Mouse (Mus musculus) MEL (cell line): Measurements from ENCODE around the gene Cdk5r2. TPM values are rescaled to one million over a fixed set of nuclear protein-coding genes. Genes with fewer than 3 reads are reported as not detected.
"Not testable (repeated sequence)": the region's sequence is repeated elsewhere in the genome, so short reads cannot be mapped to it uniquely, and the experiment has no call there.

Source experiments
- DNase-seq: peaks from one replicate; pipeline ENCODE4 v3.0.0; 2011; ENCODE audit warnings: low read depth, low spot score
- H3K27ac ChIP-seq: 2 replicates; pipeline ENCODE4 v1.5.1; 2012; ENCODE audit warnings: low read depth, mild to moderate bottlenecking, control low read depth, low read length, moderate library complexity; ENCODE audit not compliant: control insufficient read depth
- H3K27me3 ChIP-seq, 2 experiments: fragments of 150-350 bp in 1 of 2; sonication (generic) in 1 of 2; 2 replicates each; pipeline ENCODE4 v1.6.1; 2012; ENCODE audit warnings: low read length in 2 of 2, mild to moderate bottlenecking in 2 of 2, improper control_type of control experiment in 1 of 2, moderate library complexity in 1 of 2; ENCODE audit not compliant: insufficient read depth in 2 of 2, control insufficient read depth in 1 of 2
- H3K36me3 ChIP-seq, 2 experiments: 2 replicates each; pipeline ENCODE4 v1.6.1; 2012 to 2014; ENCODE audit warnings: low read length in 2 of 2, improper control_type of control experiment in 1 of 2, inconsistent platforms in 1 of 2, mild to moderate bottlenecking in 1 of 2; ENCODE audit not compliant: insufficient read depth in 2 of 2, control insufficient read depth in 1 of 2
- H3K4me1 ChIP-seq, 2 experiments: fragments of 150-350 bp in 1 of 2; sonication (generic) in 1 of 2; 2 replicates each; pipeline ENCODE4 v1.6.1; 2012; ENCODE audit warnings: low read length in 2 of 2, improper control_type of control experiment in 1 of 2, mild to moderate bottlenecking in 1 of 2; ENCODE audit not compliant: insufficient read depth in 2 of 2, control insufficient read depth in 1 of 2
- H3K4me3 ChIP-seq, 2 experiments: fragments of 150-350 bp in 1 of 2; sonication (generic) in 1 of 2; 2 replicates each; pipeline ENCODE4 v1.5.1; 2012; ENCODE audit warnings: low read depth in 2 of 2, low read length in 2 of 2, mild to moderate bottlenecking in 2 of 2, moderate library complexity in 2 of 2, control low read depth in 1 of 2, improper control_type of control experiment in 1 of 2; ENCODE audit not compliant: control insufficient read depth in 1 of 2, insufficient read depth in 1 of 2
- H3K79me2 ChIP-seq: 2 replicates; pipeline ENCODE4 v1.6.1; 2012; ENCODE audit warnings: mild to moderate bottlenecking, low read length, moderate library complexity; ENCODE audit not compliant: control insufficient read depth, poor library complexity, insufficient read depth
- H3K9ac ChIP-seq: 2 replicates; pipeline ENCODE4 v1.6.1; 2012; ENCODE audit warnings: low read depth, mild to moderate bottlenecking, control low read depth, low read length, moderate library complexity; ENCODE audit not compliant: control insufficient read depth, poor library complexity, severe bottlenecking
- H3K9me3 ChIP-seq: fragments of 150-350 bp; sonication (generic); replicated peaks from 2 replicates; pipeline ENCODE4 v1.6.1; 2012; ENCODE audit warnings: mild to moderate bottlenecking, low read length, improper control_type of control experiment, moderate library complexity; ENCODE audit not compliant: insufficient read depth
- CHD2 ChIP-seq: IDR thresholded peaks from 2 replicates; pipeline ENCODE4 v1.6.1; 2011; ENCODE audit warnings: low read length, improper control_type of control experiment
- CTCF ChIP-seq, 3 experiments: IDR thresholded peaks in 2 of 3; conservative IDR thresholded peaks in 1 of 3; 2 replicates each; pipeline ENCODE4 v1.5.1; 2011 to 2012; ENCODE audit warnings: low read length in 3 of 3, low read depth in 2 of 3, mild to moderate bottlenecking in 2 of 3, improper control_type of control experiment in 1 of 3, inconsistent platforms in 1 of 3, mixed read lengths in 1 of 3, moderate library complexity in 1 of 3; ENCODE audit not compliant: control insufficient read depth in 1 of 3, insufficient read depth in 1 of 3, poor library complexity in 1 of 3, severe bottlenecking in 1 of 3
- JUND ChIP-seq: IDR thresholded peaks from 2 replicates; pipeline ENCODE4 v1.6.1; 2011; ENCODE audit warnings: low read depth, mild to moderate bottlenecking, improper control_type of control experiment, low read length
- KAT2A ChIP-seq: conservative IDR thresholded peaks from 2 replicates; pipeline ENCODE4 v1.6.1; 2012; ENCODE audit warnings: low read depth, low read length, improper control_type of control experiment, inconsistent platforms
- RCOR1 ChIP-seq: IDR thresholded peaks from 2 replicates; pipeline ENCODE4 v1.6.1; 2012; ENCODE audit warnings: low read depth, mild to moderate bottlenecking, inconsistent platforms, low read length, improper control_type of control experiment
- ZC3H11A ChIP-seq: IDR thresholded peaks from 2 replicates; pipeline ENCODE4 v1.6.1; 2012; ENCODE audit warnings: low read depth, mild to moderate bottlenecking, inconsistent platforms, low read length, improper control_type of control experiment
- ZNF384 ChIP-seq: IDR thresholded peaks from 2 replicates; pipeline ENCODE4 v1.6.1; 2012; ENCODE audit warnings: low read depth, mild to moderate bottlenecking, inconsistent platforms, low read length, improper control_type of control experiment
- polyA plus RNA-seq, 2 experiments: library from polyadenylated mRNA; stranded (reverse) in 1 of 2; unstranded in 1 of 2; fragments of >175 nt in 1 of 2; fragments of >200 nt in 1 of 2; gene quantifications; 2 replicates each; pipeline versions ENCODE4 v1.2.1 to v1.2.4; 2012; ENCODE audit warnings: low replicate concordance in 2 of 2, low read depth in 1 of 2; ENCODE audit not compliant: insufficient read length in 2 of 2, insufficient read depth in 1 of 2, missing spikeins in 1 of 2
- total RNA-seq: library from RNA; depleted of rRNA; stranded (reverse); fragments of 300-350 nt; gene quantifications from 2 replicates; pipeline ENCODE4 v1.2.3, GENCODE M21; 2012

Cdk5r2 gene
- total and polyA plus RNA-seq, 3 experiments, result not detected

GRCm38 (mm10) chr1:74818509-74818908, 36.2 kb upstream of the Cdk5r2 start:
- H3K27me3 ChIP-seq, result no peaks in the 10 kb centered on the region
- no peaks in the 10 kb centered on the region for H3K9me3 ChIP-seq
- H3K4me3 ChIP-seq, result no peak overlapping the region
- H3K36me3 ChIP-seq, result peaks cover 0 to 12% of the 10 kb centered on the region in 2 experiments; a peak in 2 of 4 replicates
- peaks cover 0 to 7% of the 10 kb centered on the region in 2 experiments; a peak in 2 of 4 replicates for H3K4me1 ChIP-seq
- peak; percentile 24 for DNase-seq
- no peak overlapping the region for H3K9ac ChIP-seq
- no peak overlapping the region for H3K27ac ChIP-seq
- TF ChIP-seq ZC3H11A (no peak), CHD2 (no peak)
- TF ChIP-seq, all 39 proteins: peak for 0
- peaks cover 5% of the 10 kb centered on the region; the same call in 1 of the 2 replicates for H3K79me2 ChIP-seq

DNA sequence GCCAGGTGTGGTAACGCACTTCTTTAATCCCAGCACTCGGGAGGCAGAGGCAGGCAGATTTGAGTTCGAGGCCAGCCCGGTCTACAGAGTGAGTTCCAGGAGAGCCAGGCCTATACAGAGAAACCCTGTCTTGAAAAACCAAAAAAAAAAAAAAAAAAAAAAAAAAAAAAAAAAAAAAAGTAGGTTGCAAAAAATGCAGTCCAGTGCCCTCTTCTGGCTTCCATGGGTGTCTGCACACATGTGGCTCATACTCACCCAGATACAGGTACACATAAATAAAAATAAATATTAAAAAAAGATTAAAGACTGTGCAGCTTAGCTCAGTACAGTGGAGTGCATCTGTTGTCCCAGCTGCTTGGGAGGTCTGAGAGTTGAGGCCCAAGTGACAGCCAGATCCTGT, 31.1 kb upstream of the Cdk5r2 start:
- H3K4me1 ChIP-seq, H3K27ac ChIP-seq, H3K36me3 ChIP-seq, H3K9me3 ChIP-seq, H3K9ac ChIP-seq, H3K79me2 ChIP-seq: not testable (repeated sequence)
- DNase-seq, result peak; percentile 26
- TF ChIP-seq ZNF384 (peak; percentile 94), CTCF (IDR thresholded peaks at IDR 0.05 in 2 of 3, conservative IDR thresholded peaks at IDR 0.05 in 1 of 3; ENCODE audit: control insufficient read depth in 1 of 3, insufficient read depth in 1 of 3, low read depth in 2 of 3, low read length in 3 of 3, poor library complexity in 1 of 3, severe bottlenecking in 1 of 3) (peak in 1 of 3 experiments; percentile 16; a peak in 1 of 6 replicates)
- TF ChIP-seq, all 39 proteins: peak for 2; not testable (repeated sequence) for 37
- H3K27me3 ChIP-seq, H3K4me3 ChIP-seq: not testable (repeated sequence)

- no peak for DNase-seq
- Histone ChIP-seq H3K79me2 (no peaks in the 10 kb centered on the region), H3K4me1 (no peaks in the 10 kb centered on the region; a peak in 1 of 4 replicates), H3K4me3 (no peak overlapping the region), H3K36me3 (no peaks in the 10 kb centered on the region), H3K9ac (no peak overlapping the region), H3K27ac (no peak overlapping the region), H3K9me3 (no peaks in the 10 kb centered on the region), H3K27me3 (no peaks in the 10 kb centered on the region)
- TF ChIP-seq CTCF (IDR thresholded peaks at IDR 0.05 in 2 of 3, conservative IDR thresholded peaks at IDR 0.05 in 1 of 3; ENCODE audit: control insufficient read depth in 1 of 3, insufficient read depth in 1 of 3, low read depth in 2 of 3, low read length in 3 of 3, poor library complexity in 1 of 3, severe bottlenecking in 1 of 3) (no peak), RCOR1 (no peak), JUND (no peak), KAT2A (no peak)
These were observed 30.0 kb upstream of the Cdk5r2 start for GRCm38 (mm10) chr1:74824518-74825302.
